Mouse (Mus musculus): ENCODE data around the gene Syt1. TPM values are rescaled to one million over a fixed set of nuclear protein-coding genes. Genes with fewer than 3 reads are reported as not detected.

Syt1 gene
- polyA plus RNA-seq, 1 experiment from 2014 or later, result 109 TPM

GRCm38 (mm10) chr10:108524306-108525029 lies 486.3 kb downstream of the Syt1 start:
- Histone ChIP-seq H3K36me3 (ENCODE audit: control insufficient read depth, insufficient read depth) (no peaks in the 10 kb centered on the region), H3K27ac (ENCODE audit: low read length) (no peak overlapping the region), H3K4me3 (replicated peaks; ENCODE audit: low read length) (no peak overlapping the region), H3K4me1 (replicated peaks; ENCODE audit: control insufficient read depth, insufficient read depth, low read length) (peaks cover 2% of the 10 kb centered on the region; the same call in 1 of the 2 replicates), H3K4me2 (ENCODE audit: low read length) (no peak overlapping the region), H3K9me3 (ENCODE audit: control insufficient read depth, low read length) (no peaks in the 10 kb centered on the region), H3K9ac (replicated peaks; ENCODE audit: low read depth, low read length) (no peak overlapping the region), H3K27me3 (replicated peaks; ENCODE audit: control insufficient read depth, insufficient read depth, low read length) (no peaks in the 10 kb centered on the region)
- WGBS, result 38% methylated on average over 6 of the region's 6 CpGs
- ATAC-seq, result 0 out of 2 replicates have a peak, but pooled peaks have one; percentile 47

- no peak overlapping the region for H3K4me2 ChIP-seq (ENCODE audit: low read length)
- no peak overlapping the region for H3K27ac ChIP-seq (ENCODE audit: low read length)
- H3K9ac ChIP-seq (replicated peaks; ENCODE audit: low read depth, low read length), result no peak overlapping the region
- H3K36me3 ChIP-seq (ENCODE audit: control insufficient read depth, insufficient read depth), result no peaks in the 10 kb centered on the region
- peak; percentile 43; the same call in 1 of the 2 replicates for ATAC-seq
- 11% methylated on average over 6 of the region's 6 CpGs for WGBS
- H3K9me3 ChIP-seq (ENCODE audit: control insufficient read depth, low read length), result no peaks in the 10 kb centered on the region
- H3K4me3 ChIP-seq (replicated peaks; ENCODE audit: low read length), result no peak overlapping the region
- no peaks in the 10 kb centered on the region; the same call in 1 of the 2 replicates for H3K4me1 ChIP-seq (replicated peaks; ENCODE audit: control insufficient read depth, insufficient read depth, low read length)
- no peaks in the 10 kb centered on the region for H3K27me3 ChIP-seq (replicated peaks; ENCODE audit: control insufficient read depth, insufficient read depth, low read length)
Observed at GRCm38 (mm10) chr10:108519156-108519555, 491.6 kb downstream of the Syt1 start.

GRCm38 (mm10) chr10:108517076-108517475 lies 493.7 kb downstream of the Syt1 start:
- WGBS, result 72% methylated on average over 9 of the region's 9 CpGs
- Histone ChIP-seq H3K27ac (ENCODE audit: low read length) (no peak overlapping the region), H3K4me3 (replicated peaks; ENCODE audit: low read length) (no peak overlapping the region), H3K27me3 (replicated peaks; ENCODE audit: control insufficient read depth, insufficient read depth, low read length) (no peaks in the 10 kb centered on the region), H3K9me3 (ENCODE audit: control insufficient read depth, low read length) (no peaks in the 10 kb centered on the region), H3K4me2 (ENCODE audit: low read length) (no peak overlapping the region), H3K36me3 (ENCODE audit: control insufficient read depth, insufficient read depth) (no peaks in the 10 kb centered on the region), H3K9ac (replicated peaks; ENCODE audit: low read depth, low read length) (no peak overlapping the region), H3K4me1 (replicated peaks; ENCODE audit: control insufficient read depth, insufficient read depth, low read length) (no peaks in the 10 kb centered on the region; the same call in 1 of the 2 replicates)
- ATAC-seq, result no peak

- Histone ChIP-seq H3K9me3 (ENCODE audit: control insufficient read depth, low read length) (no peaks in the 10 kb centered on the region), H3K4me2 (ENCODE audit: low read length) (no peak overlapping the region), H3K27ac (ENCODE audit: low read length) (no peak overlapping the region), H3K4me3 (replicated peaks; ENCODE audit: low read length) (no peak overlapping the region), H3K9ac (replicated peaks; ENCODE audit: low read depth, low read length) (no peak overlapping the region), H3K36me3 (ENCODE audit: control insufficient read depth, insufficient read depth) (no peaks in the 10 kb centered on the region), H3K4me1 (replicated peaks; ENCODE audit: control insufficient read depth, insufficient read depth, low read length) (no peaks in the 10 kb centered on the region), H3K27me3 (replicated peaks; ENCODE audit: control insufficient read depth, insufficient read depth, low read length) (no peaks in the 10 kb centered on the region)
- 0 out of 2 replicates have a peak, but pooled peaks have one; percentile 52 for ATAC-seq
- WGBS, result 19% methylated on average over 7 of the region's 7 CpGs
Observed at GRCm38 (mm10) chr10:108514671-108515070, 496.1 kb downstream of the Syt1 start.

GRCm38 (mm10) chr10:108509579-108509978 lies 501.2 kb downstream of the Syt1 start:
- Histone ChIP-seq H3K36me3 (ENCODE audit: control insufficient read depth, insufficient read depth) (no peaks in the 10 kb centered on the region), H3K4me1 (replicated peaks; ENCODE audit: control insufficient read depth, insufficient read depth, low read length) (no peaks in the 10 kb centered on the region), H3K27me3 (replicated peaks; ENCODE audit: control insufficient read depth, insufficient read depth, low read length) (no peaks in the 10 kb centered on the region), H3K27ac (ENCODE audit: low read length) (no peak overlapping the region), H3K4me2 (ENCODE audit: low read length) (no peak overlapping the region), H3K4me3 (replicated peaks; ENCODE audit: low read length) (no peak overlapping the region), H3K9ac (replicated peaks; ENCODE audit: low read depth, low read length) (no peak overlapping the region), H3K9me3 (ENCODE audit: control insufficient read depth, low read length) (no peaks in the 10 kb centered on the region)
- no peak for ATAC-seq
- 85% methylated on average over 3 of the region's 3 CpGs for WGBS

- Histone ChIP-seq H3K36me3 (ENCODE audit: control insufficient read depth, insufficient read depth) (no peaks in the 10 kb centered on the region), H3K9me3 (ENCODE audit: control insufficient read depth, low read length) (no peaks in the 10 kb centered on the region), H3K9ac (replicated peaks; ENCODE audit: low read depth, low read length) (no peak overlapping the region), H3K4me3 (replicated peaks; ENCODE audit: low read length) (no peak overlapping the region), H3K27me3 (replicated peaks; ENCODE audit: control insufficient read depth, insufficient read depth, low read length) (no peaks in the 10 kb centered on the region), H3K27ac (ENCODE audit: low read length) (no peak overlapping the region), H3K4me2 (ENCODE audit: low read length) (no peak overlapping the region), H3K4me1 (replicated peaks; ENCODE audit: control insufficient read depth, insufficient read depth, low read length) (no peaks in the 10 kb centered on the region)
- 76% methylated on average over 4 of the region's 4 CpGs for WGBS
- no peak for ATAC-seq
Observed at GRCm38 (mm10) chr10:108506917-108507316, 503.9 kb downstream of the Syt1 start.

GRCm38 (mm10) chr10:108504925-108505324 lies 505.9 kb downstream of the Syt1 start:
- ATAC-seq, result no peak
- no peaks in the 10 kb centered on the region for H3K27me3 ChIP-seq (replicated peaks; ENCODE audit: control insufficient read depth, insufficient read depth, low read length)
- H3K9me3 ChIP-seq (ENCODE audit: control insufficient read depth, low read length), result no peaks in the 10 kb centered on the region
- H3K4me2 ChIP-seq (ENCODE audit: low read length), result no peak overlapping the region
- no peak overlapping the region for H3K9ac ChIP-seq (replicated peaks; ENCODE audit: low read depth, low read length)
- WGBS, result 61% methylated on average over 7 of the region's 7 CpGs
- H3K36me3 ChIP-seq (ENCODE audit: control insufficient read depth, insufficient read depth), result no peaks in the 10 kb centered on the region
- no peak overlapping the region for H3K27ac ChIP-seq (ENCODE audit: low read length)
- no peaks in the 10 kb centered on the region for H3K4me1 ChIP-seq (replicated peaks; ENCODE audit: control insufficient read depth, insufficient read depth, low read length)
- no peak overlapping the region for H3K4me3 ChIP-seq (replicated peaks; ENCODE audit: low read length)

GRCm38 (mm10) chr10:108504128-108504870 lies 506.5 kb downstream of the Syt1 start:
- H3K4me1 ChIP-seq (replicated peaks; ENCODE audit: control insufficient read depth, insufficient read depth, low read length), result no peaks in the 10 kb centered on the region
- no peak overlapping the region for H3K4me3 ChIP-seq (replicated peaks; ENCODE audit: low read length)
- H3K9me3 ChIP-seq (ENCODE audit: control insufficient read depth, low read length), result no peaks in the 10 kb centered on the region
- WGBS, result 63% methylated on average over 21 of the region's 21 CpGs
- no peak overlapping the region for H3K4me2 ChIP-seq (ENCODE audit: low read length)
- no peak overlapping the region for H3K9ac ChIP-seq (replicated peaks; ENCODE audit: low read depth, low read length)
- no peaks in the 10 kb centered on the region for H3K27me3 ChIP-seq (replicated peaks; ENCODE audit: control insufficient read depth, insufficient read depth, low read length)
- H3K27ac ChIP-seq (ENCODE audit: low read length), result no peak overlapping the region
- no peak for ATAC-seq
- no peaks in the 10 kb centered on the region for H3K36me3 ChIP-seq (ENCODE audit: control insufficient read depth, insufficient read depth)

GRCm38 (mm10) chr10:108490231-108490630 lies 520.6 kb downstream of the Syt1 start:
- no peaks in the 10 kb centered on the region for H3K27me3 ChIP-seq (replicated peaks; ENCODE audit: control insufficient read depth, insufficient read depth, low read length)
- H3K9me3 ChIP-seq (ENCODE audit: control insufficient read depth, low read length), result no peaks in the 10 kb centered on the region
- no peak overlapping the region for H3K27ac ChIP-seq (ENCODE audit: low read length)
- H3K4me1 ChIP-seq (replicated peaks; ENCODE audit: control insufficient read depth, insufficient read depth, low read length), result no peaks in the 10 kb centered on the region
- WGBS, result 85% methylated on average over 7 of the region's 7 CpGs
- H3K9ac ChIP-seq (replicated peaks; ENCODE audit: low read depth, low read length), result no peak overlapping the region
- no peak overlapping the region for H3K4me3 ChIP-seq (replicated peaks; ENCODE audit: low read length)
- H3K36me3 ChIP-seq (ENCODE audit: control insufficient read depth, insufficient read depth), result no peaks in the 10 kb centered on the region
- H3K4me2 ChIP-seq (ENCODE audit: low read length), result no peak overlapping the region
- no peak for ATAC-seq

Measured in forebrain, embryonic 16.5 days (tissue).